Comparison of ENCODE assay signal across 13 mouse cellular contexts in genomic region chr8:83406836-83407235, GRCm38 (mm10). TPM values are rescaled to one million over a fixed set of nuclear protein-coding genes. Genes with fewer than 3 reads are reported as not detected.
DNase-seq lines count a peak whose midpoint lies in the region; ATAC-seq and TF ChIP-seq lines count a peak whose summit lies in the region.
"Had no signal": no experiment of that assay in that cellular context is flagged by ENCODE, and none has a peak within 500 bp of the region (broad histone marks: within the 10 kb centered on the region; RNA-seq: fewer than 3 reads in every experiment).

No protein-coding gene starts in this region.

- no peaks in the 10 kb centered on the region for H3K9me3 ChIP-seq in forebrain, embryonic 11.5 days (ENCODE audit: control insufficient read depth, low read length)
- no peaks in the 10 kb centered on the region for H3K9me3 ChIP-seq in forebrain, embryonic 12.5 days
- no peaks in the 10 kb centered on the region for H3K9me3 ChIP-seq in midbrain, embryonic 11.5 days (ENCODE audit: control insufficient read depth, low read length)
- H3K9me3 ChIP-seq in midbrain, embryonic 13.5 days: no peaks in the 10 kb centered on the region
- H3K9me3 ChIP-seq: forebrain, embryonic 10.5 days; hindbrain, embryonic 13.5 days; megakaryocyte, embryonic 14.5 days had no signal

- H3K4me2 ChIP-seq in forebrain, embryonic 11.5 days (ENCODE audit: low read depth, low read length, severe bottlenecking): no peak overlapping the region
- H3K4me2 ChIP-seq in forebrain, embryonic 12.5 days: no peak overlapping the region
- no peak overlapping the region for H3K4me2 ChIP-seq in midbrain, embryonic 11.5 days
- H3K4me2 ChIP-seq in midbrain, embryonic 13.5 days (replicated peaks): no peak overlapping the region
- H3K4me2 ChIP-seq: hindbrain, embryonic 13.5 days had no signal

- WGBS in forebrain, embryonic 11.5 days: 32% methylated on average over 6 of the region's 6 CpGs
- 37% methylated on average over 6 of the region's 6 CpGs for WGBS in forebrain, embryonic 12.5 days
- 34% methylated on average over 6 of the region's 6 CpGs for WGBS in midbrain, embryonic 11.5 days
- 39% methylated on average over 6 of the region's 6 CpGs for WGBS in midbrain, embryonic 13.5 days

- no peak overlapping the region for H3K4me3 ChIP-seq in forebrain, embryonic 11.5 days (ENCODE audit: low read depth, low read length)
- no peak overlapping the region for H3K4me3 ChIP-seq in forebrain, embryonic 12.5 days (replicated peaks)
- H3K4me3 ChIP-seq in midbrain, embryonic 11.5 days (ENCODE audit: low read depth, low read length): no peak overlapping the region
- H3K4me3 ChIP-seq in midbrain, embryonic 13.5 days (replicated peaks): no peak overlapping the region
- H3K4me3 ChIP-seq: forebrain, embryonic 10.5 days; hindbrain, embryonic 13.5 days; megakaryocyte, embryonic 14.5 days had no signal

- H3K27ac ChIP-seq in forebrain, embryonic 11.5 days (ENCODE audit: low read depth, low read length): no peak overlapping the region
- H3K27ac ChIP-seq in forebrain, embryonic 12.5 days: no peak overlapping the region
- H3K27ac ChIP-seq in midbrain, embryonic 11.5 days (ENCODE audit: low read depth, low read length): no peak overlapping the region
- no peak overlapping the region for H3K27ac ChIP-seq in midbrain, embryonic 13.5 days
- H3K27ac ChIP-seq: forebrain, embryonic 10.5 days; hindbrain, embryonic 13.5 days had no signal

- TF ChIP-seq POLR2A in brain, embryonic 14.5 days (IDR thresholded peaks at IDR 0.05; ENCODE audit: borderline replicate concordance, extremely low read depth, insufficient read depth, insufficient read length, poor library complexity, severe bottlenecking): no peak

- TF ChIP-seq CTCF in brain, embryonic 14.5 days (IDR thresholded peaks at IDR 0.05; ENCODE audit: borderline replicate concordance, extremely low read depth, insufficient read depth, insufficient read length): peak; percentile 58

- no peak for ATAC-seq in forebrain, embryonic 11.5 days (replicated peaks; ENCODE audit: low FRiP score)
- ATAC-seq in forebrain, embryonic 12.5 days (ENCODE audit: low FRiP score): no peak
- ATAC-seq in midbrain, embryonic 11.5 days (ENCODE audit: low FRiP score): no peak
- ATAC-seq in midbrain, embryonic 13.5 days: no peak
- ATAC-seq: CD4-positive, CD25-positive, alpha-beta regulatory T cell, adult 4 months had no signal

- intact Hi-C loops in heart, postnatal 36 days (cut with DNase I): loop anchor here (5.0 kb wide), 1 partner anchor 305 kb away; no protein-coding TSS in a partner anchor

- DNase-seq in forebrain, embryonic 11.5 days (ENCODE audit: low spot score): peak; percentile 66
- peak; percentile 89 for DNase-seq in midbrain, embryonic 11.5 days (ENCODE audit: low spot score, missing footprints)
- DNase-seq in brain, embryonic 14.5 days (ENCODE audit: low read depth): peak; percentile 43
- DNase-seq in mesoderm, embryonic 11.5 days (ENCODE audit: low read depth, low spot score): peak; percentile 82
- no peak for DNase-seq in heart, postnatal 36 days
- DNase-seq in kidney, postnatal 25 days: no peak

- no peak overlapping the region for H3K9ac ChIP-seq in forebrain, embryonic 11.5 days (ENCODE audit: low read length)
- no peak overlapping the region for H3K9ac ChIP-seq in forebrain, embryonic 12.5 days
- H3K9ac ChIP-seq in midbrain, embryonic 11.5 days (ENCODE audit: low read length): no peak overlapping the region
- H3K9ac ChIP-seq in midbrain, embryonic 13.5 days (replicated peaks): no peak overlapping the region
- H3K9ac ChIP-seq: hindbrain, embryonic 13.5 days had no signal

- no peaks in the 10 kb centered on the region for H3K36me3 ChIP-seq in forebrain, embryonic 11.5 days (ENCODE audit: control insufficient read depth, insufficient read depth, low read length)
- no peaks in the 10 kb centered on the region for H3K36me3 ChIP-seq in forebrain, embryonic 12.5 days (replicated peaks)
- no peaks in the 10 kb centered on the region for H3K36me3 ChIP-seq in midbrain, embryonic 11.5 days (ENCODE audit: control insufficient read depth, insufficient read depth, low read length)
- no peaks in the 10 kb centered on the region for H3K36me3 ChIP-seq in midbrain, embryonic 13.5 days
- H3K36me3 ChIP-seq: forebrain, embryonic 10.5 days; hindbrain, embryonic 13.5 days had no signal

- H3K27me3 ChIP-seq in forebrain, embryonic 11.5 days (ENCODE audit: control insufficient read depth, insufficient read depth, low read length): no peaks in the 10 kb centered on the region
- H3K27me3 ChIP-seq in forebrain, embryonic 12.5 days: no peaks in the 10 kb centered on the region
- no peaks in the 10 kb centered on the region for H3K27me3 ChIP-seq in midbrain, embryonic 11.5 days (ENCODE audit: control insufficient read depth, insufficient read depth, low read length)
- no peaks in the 10 kb centered on the region for H3K27me3 ChIP-seq in midbrain, embryonic 13.5 days
- H3K27me3 ChIP-seq: hindbrain, embryonic 13.5 days had no signal

- no peaks in the 10 kb centered on the region for H3K4me1 ChIP-seq in forebrain, embryonic 11.5 days (replicated peaks; ENCODE audit: control insufficient read depth, insufficient read depth, low read length)
- no peaks in the 10 kb centered on the region for H3K4me1 ChIP-seq in forebrain, embryonic 12.5 days
- H3K4me1 ChIP-seq in midbrain, embryonic 11.5 days (ENCODE audit: control insufficient read depth, insufficient read depth, low read length): no peaks in the 10 kb centered on the region
- H3K4me1 ChIP-seq in midbrain, embryonic 13.5 days (replicated peaks): no peaks in the 10 kb centered on the region
- H3K4me1 ChIP-seq: forebrain, embryonic 10.5 days; hindbrain, embryonic 13.5 days had no signal

RNA-seq across cellular contexts. Expression of gene Clgn, which starts 17.2 kb away (rescaled TPM):
- 6.0 and 6.3 TPM in 2 replicates for polyA plus RNA-seq in forebrain, embryonic 11.5 days (2014; fragmentation: Nextera tagmentation; extraction: Ambion mirVana)
- polyA plus RNA-seq in forebrain, embryonic 12.5 days (2016; fragmentation: Nextera tagmentation; extraction: Ambion mirVana): 6.3 and 6.8 TPM in 2 replicates
- polyA plus RNA-seq in midbrain, embryonic 11.5 days (2014; fragmentation: Nextera tagmentation; extraction: Ambion mirVana): 5.4 and 6.1 TPM in 2 replicates
- polyA plus RNA-seq in midbrain, embryonic 13.5 days (2015; fragmentation: Nextera tagmentation; extraction: Ambion mirVana): 6.5 and 6.8 TPM in 2 replicates
- polyA plus RNA-seq in brain, embryonic 14.5 days (2012; rRNA removed): 5.0 and 7.1 TPM in 2 replicates
- total RNA-seq in heart, postnatal 36 days (2021): not detected
- polyA plus RNA-seq: CD4-positive, CD25-positive, alpha-beta regulatory T cell, adult 4 months had no signal

RNA-seq across cellular contexts. Expression of gene Scoc, which starts 51.4 kb away (rescaled TPM):
- 143 and 161 TPM in 2 replicates for polyA plus RNA-seq in forebrain, embryonic 11.5 days (2014; fragmentation: Nextera tagmentation; extraction: Ambion mirVana)
- 167 and 176 TPM in 2 replicates for polyA plus RNA-seq in forebrain, embryonic 12.5 days (2016; fragmentation: Nextera tagmentation; extraction: Ambion mirVana)
- 199 and 213 TPM in 2 replicates for polyA plus RNA-seq in midbrain, embryonic 11.5 days (2014; fragmentation: Nextera tagmentation; extraction: Ambion mirVana)
- 212 and 214 TPM in 2 replicates for polyA plus RNA-seq in midbrain, embryonic 13.5 days (2015; fragmentation: Nextera tagmentation; extraction: Ambion mirVana)
- 138 and 160 TPM in 2 replicates for polyA plus RNA-seq in brain, embryonic 14.5 days (2012; rRNA removed)
- 10 to 100 TPM; 47.0 to 50.4 TPM for total RNA-seq in heart, postnatal 36 days (2021)

RNA-seq across cellular contexts. Expression of gene Mgat4d, which starts 58.6 kb away (rescaled TPM):
- polyA plus RNA-seq in forebrain, embryonic 11.5 days (2014; fragmentation: Nextera tagmentation; extraction: Ambion mirVana): not detected in 2 replicates
- polyA plus RNA-seq in forebrain, embryonic 12.5 days (2016; fragmentation: Nextera tagmentation; extraction: Ambion mirVana): not detected in 2 replicates
- polyA plus RNA-seq in midbrain, embryonic 11.5 days (2014; fragmentation: Nextera tagmentation; extraction: Ambion mirVana): not detected in 2 replicates
- polyA plus RNA-seq in midbrain, embryonic 13.5 days (2015; fragmentation: Nextera tagmentation; extraction: Ambion mirVana): not detected in 2 replicates
- not detected in 2 replicates for polyA plus RNA-seq in brain, embryonic 14.5 days (2012; rRNA removed)
- total RNA-seq in heart, postnatal 36 days (2021): not detected
- total RNA-seq: left cerebral cortex, postnatal 36 days had no signal
- polyA plus RNA-seq: CD4-positive, CD25-positive, alpha-beta regulatory T cell, adult 4 months; forebrain, embryonic 10.5 days; hindbrain, embryonic 13.5 days had no signal

Comparison
In these comparisons a context has a peak if more than half of its experiments do, and no peak if none do; other contexts are left out.
1. DNase-seq: peak in forebrain, embryonic 11.5 days (single experiment), midbrain, embryonic 11.5 days (single experiment), brain, embryonic 14.5 days (single experiment) and mesoderm, embryonic 11.5 days (single experiment); none in heart, postnatal 36 days (0 of 2) and kidney, postnatal 25 days (0 of 2).